Mouse (Mus musculus): ENCODE measurements around the gene Gtf3c5.

GRCm38 (mm10) chr2:28626038-28626437 is 42.5 kb upstream of the Gtf3c5 start:
- TF ChIP-seq CTCF (IDR thresholded peaks at IDR 0.05; ENCODE audit: extremely low read depth, insufficient read length, insufficient replicate concordance, low read depth, low read length) (no peak), POLR2A (IDR thresholded peaks at IDR 0.05; ENCODE audit: low read depth, low read length) (no peak)

Data from small intestine, adult 2 months (tissue).